Mouse (Mus musculus): ENCODE measurements at regions not wholly inside any gene's neighbourhood (a gene's known extent, or its start where the extent isn't known, plus 50 kb on each side); places are given as distances from the start of the nearest gene placed in this dataset.

- no peak for DNase-seq (ENCODE audit: low spot score)
These were observed 60.1 kb upstream of the Irx1 start for GRCm38 (mm10) chr13:72023666-72024065.

DNA sequence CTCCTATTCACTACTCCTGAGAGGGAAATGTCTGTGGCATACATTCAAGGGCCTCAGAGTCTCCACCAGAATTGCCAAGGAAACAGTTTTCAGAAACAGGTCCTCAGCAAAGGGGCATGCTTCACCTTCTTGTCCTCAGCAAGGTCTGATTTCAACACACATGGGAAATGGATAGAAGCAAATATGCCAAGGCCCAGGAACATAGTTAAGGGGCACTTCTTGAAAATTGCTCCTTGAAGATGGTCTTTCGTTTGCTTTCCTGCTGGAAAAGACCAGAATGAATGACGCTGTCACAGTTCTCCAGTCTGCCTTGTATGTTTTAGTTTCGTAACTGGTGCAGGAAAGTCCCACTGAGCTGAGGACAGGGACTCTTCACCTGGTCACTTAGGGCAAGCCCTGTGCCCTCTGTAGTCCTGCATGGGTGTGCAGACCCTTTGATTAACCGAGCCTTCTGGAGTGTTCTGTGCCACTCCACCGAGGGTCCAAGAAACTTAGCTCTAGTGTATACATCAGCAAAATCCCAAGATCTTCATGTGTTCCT, 80.5 kb upstream of the Irx1 start:
- no peak for DNase-seq (ENCODE audit: low spot score)

- no peak for DNase-seq (ENCODE audit: low spot score)
These were observed 92.9 kb upstream of the Irx1 start for GRCm38 (mm10) chr13:72056469-72056868.

DNA sequence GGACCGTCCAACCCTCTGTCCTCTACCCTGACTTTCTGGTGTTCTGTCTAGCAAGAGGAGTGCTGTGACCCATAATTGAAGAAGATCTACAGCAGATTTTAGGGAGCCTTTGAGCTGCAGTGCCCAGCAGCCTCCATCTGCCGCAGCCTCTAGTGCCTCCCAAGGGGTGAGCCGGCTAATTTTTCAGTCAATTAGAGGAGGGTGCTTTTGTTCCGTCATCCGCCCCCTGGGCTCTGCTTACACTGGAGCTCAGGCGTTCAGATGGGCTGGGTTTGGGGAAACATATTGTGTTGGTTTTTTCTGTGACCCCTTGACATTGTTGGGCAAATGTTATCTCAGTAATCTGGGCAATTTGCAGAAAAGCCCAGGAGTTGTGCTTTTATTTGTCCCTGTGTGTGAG, 98.1 kb upstream of the Irx1 start:
- DNase-seq (ENCODE audit: low spot score), result no peak

- no peak for DNase-seq (ENCODE audit: low spot score)
These were observed 99.8 kb upstream of the Irx1 start for GRCm38 (mm10) chr13:72063278-72063761.

DNA sequence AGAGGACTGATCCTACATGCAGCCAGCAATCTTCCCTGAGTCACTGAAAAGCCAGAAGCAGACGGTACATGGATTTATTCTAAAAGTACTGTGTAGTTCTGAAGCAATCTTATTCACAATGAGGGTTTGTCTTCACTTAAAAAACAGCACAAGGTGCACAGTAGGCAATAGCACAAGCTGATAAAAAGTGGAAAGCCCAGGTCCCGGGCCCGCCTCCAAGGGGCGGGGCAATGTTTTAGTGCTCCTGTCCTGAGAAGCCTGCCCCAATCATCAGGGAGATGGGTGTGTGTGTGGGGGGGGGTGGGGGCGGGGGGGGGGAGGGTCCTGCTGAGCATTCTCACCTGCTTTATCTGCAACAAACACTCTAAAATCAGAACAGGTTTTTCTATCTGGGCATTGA, 133.1 kb upstream of the Irx1 start:
- no peak for DNase-seq (ENCODE audit: low spot score)

- no peak for DNase-seq (ENCODE audit: low spot score)
These were observed 133.7 kb upstream of the Irx1 start for GRCm38 (mm10) chr13:72097268-72097667.

DNA sequence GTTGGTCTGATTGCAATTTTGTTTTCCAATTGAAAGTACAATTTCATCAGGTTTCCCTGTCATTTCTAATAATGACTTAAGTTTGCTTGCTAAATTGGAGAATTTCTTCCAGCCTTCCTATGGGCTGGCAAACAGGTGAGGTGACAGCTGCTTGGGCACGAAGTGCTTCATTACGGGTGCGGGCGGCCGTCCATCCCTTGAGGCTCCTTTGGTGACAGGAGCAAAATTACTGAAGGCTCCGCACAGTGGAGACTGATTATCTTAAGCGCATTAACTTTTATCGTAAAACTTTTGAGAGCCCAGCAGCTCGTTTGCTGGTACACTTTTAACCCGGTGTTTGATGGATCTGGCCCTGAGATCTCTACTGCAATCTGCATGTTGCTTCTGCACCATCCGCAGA, 134.3 kb upstream of the Irx1 start:
- DNase-seq (ENCODE audit: low spot score), result no peak

DNA sequence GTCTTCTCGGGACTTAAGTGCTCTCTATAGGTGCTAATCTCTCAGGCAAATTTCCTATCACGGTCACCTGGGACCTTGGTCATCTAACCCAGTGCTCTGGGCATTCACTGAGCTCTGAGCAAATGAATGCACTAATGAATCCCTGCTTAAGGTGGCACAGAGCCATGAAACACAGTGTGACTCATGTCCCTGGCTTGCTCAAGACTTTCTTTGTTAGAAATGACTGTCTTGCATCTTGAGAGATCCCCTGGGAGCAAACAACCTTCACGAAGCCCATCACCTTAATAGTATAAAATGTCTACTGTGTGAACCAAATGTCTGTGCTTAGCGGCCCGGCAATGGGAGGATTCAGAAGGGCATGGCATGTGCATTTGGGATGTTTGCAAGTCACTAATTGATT, 137.2 kb upstream of the Irx1 start:
- no peak for DNase-seq (ENCODE audit: low spot score)

GRCm38 (mm10) chr13:72108666-72109065, 145.1 kb upstream of the Irx1 start:
- DNase-seq (ENCODE audit: low spot score), result no peak

GRCm38 (mm10) chr13:72113942-72114341, 150.4 kb upstream of the Irx1 start:
- no peak for DNase-seq (ENCODE audit: low spot score)

GRCm38 (mm10) chr13:72114776-72115663, 151.5 kb upstream of the Irx1 start:
- no peak for DNase-seq (ENCODE audit: low spot score)

DNA sequence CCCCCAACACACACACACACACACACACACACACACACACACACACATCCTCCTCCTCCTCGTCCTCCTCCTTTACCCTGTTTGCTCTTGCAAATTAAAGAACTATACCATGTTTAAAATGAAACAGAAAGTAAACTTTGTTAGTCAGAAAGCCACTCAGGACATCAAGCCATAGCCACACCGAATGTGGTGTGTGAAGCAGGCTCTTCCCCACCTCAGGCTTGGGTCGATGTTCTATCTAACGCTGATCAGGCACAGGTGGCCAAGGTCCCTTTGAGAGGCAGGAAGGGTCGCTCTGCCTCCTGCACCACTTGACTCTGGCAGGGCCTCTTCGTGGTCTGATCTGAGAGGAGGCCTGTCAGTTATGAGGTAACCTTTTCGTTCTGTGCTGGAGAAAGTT, 156.9 kb upstream of the Irx1 start:
- DNase-seq (ENCODE audit: low spot score), result no peak

DNA sequence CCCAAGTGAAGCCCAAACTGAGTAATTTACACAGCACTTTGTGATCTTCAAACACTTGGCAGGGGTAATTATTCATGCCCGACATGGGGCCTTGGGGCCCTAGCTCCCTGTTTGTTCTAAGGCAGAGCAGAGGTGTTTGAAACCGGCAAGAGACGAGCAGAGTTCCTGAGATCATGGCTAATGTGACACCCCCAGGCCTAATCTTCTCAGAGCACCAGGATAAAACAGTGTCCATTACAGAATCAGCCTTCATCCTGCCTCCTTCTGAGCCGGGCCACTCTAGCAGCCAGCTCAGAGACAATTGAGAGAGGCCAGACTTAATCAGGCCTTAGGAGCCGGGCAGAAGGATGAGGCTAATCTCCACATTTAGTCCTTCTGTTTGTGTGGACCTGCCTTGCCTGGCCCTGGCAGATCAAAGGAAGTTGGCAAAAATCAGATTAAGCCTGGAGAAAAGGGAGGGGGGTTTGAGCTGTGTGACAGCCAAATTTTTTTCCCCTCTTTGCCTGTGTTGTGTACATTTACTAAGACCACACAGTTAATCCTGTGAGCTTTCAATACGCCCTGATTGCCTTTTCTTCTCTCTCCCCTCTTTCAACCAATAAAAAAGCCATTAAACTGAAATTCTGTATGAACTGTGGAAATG, 157.5 kb upstream of the Irx1 start:
- DNase-seq (ENCODE audit: low spot score), result no peak

- DNase-seq (ENCODE audit: low spot score), result no peak
These were observed 158.2 kb upstream of the Irx1 start for GRCm38 (mm10) chr13:72121554-72122229.

DNA sequence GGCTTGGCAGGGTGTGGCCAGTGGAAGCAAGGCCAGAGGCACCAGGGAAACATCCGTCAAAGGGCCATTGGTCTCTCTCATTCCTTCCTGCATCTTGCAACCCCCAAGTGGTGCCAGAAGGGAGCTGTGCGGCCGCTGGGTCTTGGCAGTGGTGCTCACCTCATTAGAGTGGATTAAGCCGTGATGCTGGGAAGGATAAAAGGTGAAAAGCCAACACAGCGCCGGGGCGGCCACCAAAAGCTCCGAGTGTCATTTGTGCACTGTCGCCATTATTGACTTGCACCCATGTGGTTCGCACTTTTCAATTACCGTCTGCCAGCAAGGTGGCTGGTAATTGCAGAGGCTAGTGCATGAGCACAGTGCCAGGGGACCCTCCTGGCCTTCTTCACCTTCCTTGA, 158.7 kb upstream of the Irx1 start:
- no peak for DNase-seq (ENCODE audit: low spot score)

- no peak for DNase-seq (ENCODE audit: low spot score)
These were observed 164.8 kb upstream of the Irx1 start for GRCm38 (mm10) chr13:72128306-72128705.

DNA sequence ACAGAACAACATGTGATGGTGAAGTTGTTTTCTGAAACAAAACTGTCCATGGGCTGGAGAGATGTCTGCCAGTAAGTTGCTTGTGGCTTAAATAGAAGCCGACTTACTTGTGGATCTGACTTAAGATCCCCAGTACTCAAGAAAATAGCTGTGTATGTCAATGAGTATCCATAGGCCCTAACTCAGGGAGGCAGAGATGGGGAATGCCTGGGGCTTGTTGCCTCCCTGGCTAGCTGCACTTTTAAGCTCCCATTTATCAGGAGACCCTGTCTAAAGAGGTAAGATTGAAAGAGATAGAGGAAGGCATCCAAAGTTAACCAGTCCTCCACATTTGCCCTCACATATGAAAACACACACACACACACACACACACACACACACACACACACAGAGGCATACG, 167.8 kb upstream of the Irx1 start:
- DNase-seq (ENCODE audit: low spot score), result no peak

- DNase-seq (ENCODE audit: low spot score), result peak; percentile 26
These were observed 170.7 kb upstream of the Irx1 start for GRCm38 (mm10) chr13:72134101-72134768.

DNA sequence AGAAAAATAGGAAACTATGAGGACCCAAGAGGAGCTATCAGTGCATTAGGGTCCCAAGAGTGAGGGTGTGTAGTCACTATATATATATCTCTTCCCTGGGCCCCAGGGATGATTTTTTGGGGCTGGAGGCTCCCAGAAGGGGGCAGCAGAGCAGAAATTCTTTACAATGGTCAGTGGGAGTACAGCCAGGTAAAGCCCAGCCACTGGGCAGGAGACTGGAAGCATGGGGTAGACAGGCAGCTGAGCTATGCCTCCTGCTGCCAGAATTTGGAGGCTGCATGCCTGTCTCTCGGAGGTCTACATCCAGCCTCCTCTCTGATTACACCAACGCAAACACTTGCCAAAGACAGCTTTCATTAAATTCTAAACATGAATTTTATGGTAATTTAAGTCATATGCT, 202.7 kb upstream of the Irx1 start:
- no peak for DNase-seq (ENCODE audit: low spot score)

GRCm38 (mm10) chr13:72167434-72167833, 203.9 kb upstream of the Irx1 start:
- DNase-seq (ENCODE audit: low spot score), result no peak

DNA sequence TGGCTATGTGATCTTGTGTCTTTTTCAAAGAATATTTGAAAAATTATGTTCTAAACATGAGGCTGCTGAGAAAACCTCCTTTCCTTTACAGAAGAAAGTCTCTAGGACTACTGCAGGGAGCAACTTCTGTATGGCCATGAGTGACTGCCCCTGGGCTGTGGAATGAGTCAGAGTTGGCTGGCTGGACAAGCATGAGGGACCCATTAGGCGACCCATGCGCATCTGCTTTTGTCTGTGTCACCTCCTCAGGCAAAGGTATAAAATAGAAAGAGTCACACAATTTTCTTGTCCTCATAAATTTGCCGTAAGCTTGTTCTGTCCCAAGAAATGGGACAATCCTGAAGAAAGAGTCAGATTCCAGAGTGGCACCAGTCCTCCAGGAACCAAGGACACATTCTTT, 220.1 kb upstream of the Irx1 start:
- DNase-seq (ENCODE audit: low spot score), result no peak
